Mouse (Mus musculus) megakaryocyte progenitor cell, adult 5-6 weeks (primary cell): ENCODE data around the gene Bsn. TPM values are rescaled to one million over a fixed set of nuclear protein-coding genes. Genes with fewer than 3 reads are reported as not detected.

Experiments
- ATAC-seq: replicated peaks from 2 replicates; pipeline ENCODE4 v1.8.0; 2016; ENCODE audit warnings: mild to moderate bottlenecking, moderate TSS enrichment, inconsistent platforms; ENCODE audit not compliant: poor library complexity
- total RNA-seq, 2 experiments: library from RNA; stranded (forward) in 1 of 2; stranded (reverse) in 1 of 2; fragments of 157-497, 149-512 nt in 1 of 2; fragments of 200-1000 nt in 1 of 2; gene quantifications; 2 replicates each; pipeline versions ENCODE4 v1.2.3 to v1.2.4; 2015 to 2017

Gene Bsn
- total RNA-seq, 2 experiments from 2014 or later: 3.2 to 4.7 TPM

- ATAC-seq: peak; percentile 29; the same call in 1 of the 2 replicates
Observed at GRCm38 (mm10) chr9:108129042-108129948, 60.9 kb downstream of the Bsn start.

GRCm38 (mm10) chr9:108128248-108128647 is 61.9 kb downstream of the Bsn start:
- no peak for ATAC-seq

- no peak for ATAC-seq
Observed at GRCm38 (mm10) chr9:108126436-108127180, 63.6 kb downstream of the Bsn start.

- no peak for ATAC-seq
Observed at GRCm38 (mm10) chr9:108125731-108126130, 64.5 kb downstream of the Bsn start.

- ATAC-seq: no peak
Observed at GRCm38 (mm10) chr9:108123916-108124315, 66.3 kb downstream of the Bsn start.

GRCm38 (mm10) chr9:108121170-108121969 is 68.8 kb downstream of the Bsn start:
- ATAC-seq: no peak

GRCm38 (mm10) chr9:108120671-108121070 is 69.5 kb downstream of the Bsn start:
- peak; percentile 90 for ATAC-seq

- 0 out of 2 replicates have a peak, but pooled peaks have one; percentile 1 for ATAC-seq
Observed at GRCm38 (mm10) chr9:108119891-108120411, 70.2 kb downstream of the Bsn start.

GRCm38 (mm10) chr9:108117143-108117542 is 73.0 kb downstream of the Bsn start:
- no peak for ATAC-seq

- ATAC-seq: no peak
Observed at GRCm38 (mm10) chr9:108115290-108116077, 74.7 kb downstream of the Bsn start.

GRCm38 (mm10) chr9:108112719-108113340 is 77.4 kb downstream of the Bsn start:
- no peak for ATAC-seq

- peak; percentile 27 for ATAC-seq
Observed at GRCm38 (mm10) chr9:108111593-108112121, 78.5 kb downstream of the Bsn start.

- ATAC-seq: peak; percentile 21
Observed at GRCm38 (mm10) chr9:108111101-108111592, 79.0 kb downstream of the Bsn start.

- no peak for ATAC-seq
Observed at GRCm38 (mm10) chr9:108110160-108110559, 80.0 kb downstream of the Bsn start.

- ATAC-seq: no peak
Observed at GRCm38 (mm10) chr9:108107867-108108266, 82.3 kb downstream of the Bsn start.

- ATAC-seq: no peak
Observed at GRCm38 (mm10) chr9:108106090-108106489, 84.1 kb downstream of the Bsn start.

- no peak for ATAC-seq
Observed at GRCm38 (mm10) chr9:108105549-108105863, 84.7 kb downstream of the Bsn start.

GRCm38 (mm10) chr9:108104766-108105548 is 85.2 kb downstream of the Bsn start:
- peak; percentile 89 for ATAC-seq
